Mouse (Mus musculus) neutrophil, adult 5-6 weeks (primary cell): ENCODE measurements around the gene Pwwp2a. TPM values are rescaled to one million over a fixed set of nuclear protein-coding genes. Genes with fewer than 3 reads are reported as not detected.

Experiments
- ATAC-seq: fragments of 151-379, 151-347 bp; 2 replicates; pipeline ENCODE4 v1.8.0; 2017; ENCODE audit warnings: mild to moderate bottlenecking, moderate TSS enrichment; ENCODE audit not compliant: insufficient number of reproducible peaks, poor library complexity, low FRiP score, severe bottlenecking; ENCODE audit errors: extremely low read depth
- total RNA-seq: library from RNA; stranded (forward); fragments of 200-1000 nt; gene quantifications from 2 replicates; pipeline ENCODE4 v1.2.3, GENCODE M21; 2017

Gene Pwwp2a
- total RNA-seq, result 54.6 and 54.9 TPM in 2 replicates

DNA sequence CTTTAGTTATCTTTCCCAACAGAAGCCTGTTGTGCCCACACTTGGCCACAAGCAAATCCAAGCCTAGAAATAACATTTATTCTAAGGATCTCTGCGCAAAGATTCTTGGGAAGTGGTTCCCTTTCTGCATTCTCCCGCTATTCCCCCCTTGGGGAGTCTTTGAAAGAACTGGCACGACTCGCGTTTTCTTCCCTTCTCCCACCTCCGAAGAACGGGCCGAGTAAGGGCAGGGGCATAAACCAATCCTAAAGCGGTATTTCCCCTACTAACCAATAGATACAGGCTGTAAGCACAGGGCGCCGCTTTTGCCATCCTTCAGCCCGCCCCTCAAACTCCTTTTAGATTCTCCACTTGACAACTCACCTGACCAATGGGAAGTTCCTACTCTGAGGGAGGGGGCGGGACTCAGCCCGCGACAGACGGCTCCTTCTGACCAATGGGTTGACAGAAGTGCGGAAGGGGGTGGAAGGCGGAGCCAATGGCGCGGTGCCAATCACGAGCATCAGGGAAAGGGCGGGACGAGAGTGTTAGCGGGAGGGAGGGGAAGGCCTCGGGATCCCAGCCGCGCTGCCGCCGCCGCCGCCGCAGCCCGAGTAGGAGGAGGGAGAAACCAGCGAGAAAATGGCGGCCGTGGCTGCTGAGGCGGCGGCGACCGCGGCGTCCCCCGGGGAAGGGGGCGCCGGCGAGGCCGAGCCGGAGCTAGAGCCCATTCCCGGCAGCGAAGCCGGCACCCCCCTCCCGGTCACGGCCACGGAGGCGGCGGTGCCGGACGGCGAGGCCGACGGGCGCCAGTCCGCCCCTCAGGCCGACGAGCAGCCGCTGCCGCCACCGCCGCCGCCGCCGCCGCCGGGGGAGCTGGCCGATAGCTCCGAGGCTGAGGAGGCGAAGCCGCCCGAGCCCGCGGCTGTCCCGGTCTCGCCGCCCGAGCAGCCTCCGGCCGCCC is at the start of gene Pwwp2a:
Gene Pwwp2a, plus strand, starts transcription at position 527 of the 943 bp plus-strand sequence.
- peak; percentile 99 for ATAC-seq

DNA sequence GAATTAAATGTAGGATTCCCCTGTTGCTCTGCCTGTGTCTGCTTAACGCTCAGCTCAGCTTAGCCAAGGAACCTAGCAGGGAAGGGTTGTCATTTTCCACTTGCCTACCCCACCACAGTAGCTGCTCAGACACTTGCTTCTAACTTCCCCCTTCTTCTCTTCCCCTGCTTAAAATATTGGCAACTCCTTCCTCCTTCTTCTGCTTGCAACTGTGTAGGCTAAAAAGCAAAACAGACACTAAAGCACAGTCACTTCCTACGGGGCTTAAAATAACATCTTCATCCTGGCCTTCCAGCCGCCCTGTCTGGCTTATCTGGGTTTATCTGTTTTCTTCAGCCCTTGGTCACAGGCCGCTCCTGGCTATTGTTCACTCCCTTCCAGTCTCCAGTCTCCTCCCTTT is 49.2 kb upstream of the Pwwp2a start:
- ATAC-seq, result no peak

DNA sequence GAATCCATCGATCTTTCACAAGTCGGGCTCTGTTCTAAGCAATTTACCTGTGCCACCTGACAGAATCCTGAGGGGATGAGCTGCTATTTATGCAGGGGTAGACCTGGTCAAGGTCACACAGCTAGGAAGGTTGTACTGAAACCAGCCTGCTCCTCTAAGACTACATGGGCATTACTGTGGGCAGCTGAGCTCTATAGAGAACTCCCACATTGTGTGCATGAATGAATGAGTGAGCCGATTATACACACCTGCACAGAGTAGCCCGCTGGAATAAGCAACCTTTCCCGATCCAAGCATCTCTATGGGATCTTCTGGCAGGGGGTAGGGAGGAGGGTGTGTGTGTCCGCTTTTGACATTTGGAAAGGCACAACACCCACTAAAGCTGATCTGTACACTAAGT is 48.6 kb upstream of the Pwwp2a start:
- no peak for ATAC-seq

DNA sequence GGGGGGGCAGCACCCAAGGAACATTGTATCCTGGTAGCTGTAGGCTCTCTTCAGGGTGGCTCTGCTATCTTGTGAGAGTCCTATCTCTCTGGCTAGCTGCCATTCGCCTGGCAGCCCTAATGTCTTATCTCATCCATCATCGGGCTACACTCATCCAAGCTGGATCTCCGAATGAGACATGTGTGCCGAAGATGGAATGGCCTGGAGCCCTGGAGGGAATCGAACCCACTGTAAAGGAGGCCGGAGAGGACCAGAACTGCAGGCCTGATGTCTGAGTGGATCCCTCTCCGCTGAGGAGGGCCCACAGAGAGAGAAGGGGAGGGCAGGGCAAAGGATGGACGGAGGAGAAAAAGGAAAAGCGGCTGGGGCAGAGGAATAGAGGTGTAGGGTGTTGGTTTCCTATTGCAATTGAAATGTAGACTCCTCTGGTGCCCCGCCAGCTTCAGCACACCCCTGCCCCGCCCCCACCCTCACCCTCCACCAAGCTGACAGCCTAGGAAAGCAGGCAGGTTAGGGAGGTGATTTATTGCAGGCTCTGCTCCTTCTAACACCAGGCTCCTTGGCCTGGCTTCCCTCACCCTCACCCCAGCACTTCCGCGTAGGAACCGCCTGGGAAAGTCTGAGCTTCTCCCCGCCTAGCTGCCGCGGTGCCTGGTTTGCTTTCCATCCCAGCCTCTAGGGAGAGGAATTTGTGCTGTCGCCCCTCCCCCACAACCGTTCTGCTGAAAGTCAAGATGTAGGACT is 48.0 kb upstream of the Pwwp2a start:
- ATAC-seq, result no peak

DNA sequence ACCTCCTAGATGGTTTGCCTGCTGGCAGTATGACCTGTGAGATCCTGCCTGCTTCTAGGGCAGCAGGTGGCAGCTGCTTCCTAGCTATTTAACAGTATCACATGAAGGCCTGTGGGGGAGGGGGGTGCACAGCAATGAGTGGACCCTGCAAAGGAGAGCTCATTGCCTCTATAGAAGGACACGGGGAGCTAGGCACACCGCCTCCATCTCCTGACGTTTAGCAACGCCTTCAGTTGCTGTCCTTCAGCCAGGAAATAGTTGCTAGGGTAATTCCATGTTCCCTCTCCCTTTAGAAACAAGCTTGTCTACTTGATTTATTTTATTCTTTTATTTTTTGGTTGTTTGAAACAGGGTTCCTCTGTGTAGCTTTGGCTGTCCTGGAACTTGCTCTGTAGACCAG is 45.0 kb upstream of the Pwwp2a start:
- ATAC-seq, result no peak

DNA sequence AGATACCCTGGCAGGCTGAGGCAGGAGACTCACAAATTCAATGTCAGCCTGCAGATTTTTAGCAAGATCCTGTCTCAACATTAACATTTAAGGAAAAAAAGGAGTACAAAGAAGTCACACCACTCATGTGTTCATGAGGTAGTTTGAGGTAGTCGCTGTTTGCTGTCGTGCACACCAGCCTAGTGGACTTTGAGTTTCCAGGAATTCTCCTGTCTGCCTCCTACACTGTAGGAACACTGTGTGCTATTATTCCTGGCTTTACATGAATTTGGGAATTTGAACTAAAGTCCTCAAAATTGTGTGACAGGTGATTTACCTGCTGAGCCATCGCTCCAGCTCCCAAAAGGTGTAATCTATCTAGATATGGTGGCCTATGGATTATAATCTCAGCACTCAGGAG is 43.3 kb upstream of the Pwwp2a start:
- no peak for ATAC-seq

DNA sequence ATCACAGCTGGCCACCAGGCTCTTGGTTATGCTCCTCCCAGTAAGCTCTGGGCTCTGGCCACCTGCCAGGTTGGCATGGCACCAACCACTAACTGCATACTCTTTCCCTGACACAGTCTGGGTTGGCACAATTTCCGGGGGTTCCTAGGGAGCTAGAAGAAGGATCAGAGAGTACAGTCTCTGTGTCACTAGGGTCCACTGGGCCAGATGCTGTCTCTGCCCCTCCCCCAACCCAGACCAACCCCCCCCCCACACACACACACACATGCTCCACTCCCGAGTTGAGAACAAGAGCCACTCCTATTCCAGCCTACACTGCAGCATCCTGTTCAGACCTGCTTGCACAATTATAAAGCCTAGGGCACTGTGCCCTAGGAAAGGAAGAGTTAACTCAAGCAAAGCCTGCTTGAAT is 38.6 kb upstream of the Pwwp2a start:
- ATAC-seq, result no peak

DNA sequence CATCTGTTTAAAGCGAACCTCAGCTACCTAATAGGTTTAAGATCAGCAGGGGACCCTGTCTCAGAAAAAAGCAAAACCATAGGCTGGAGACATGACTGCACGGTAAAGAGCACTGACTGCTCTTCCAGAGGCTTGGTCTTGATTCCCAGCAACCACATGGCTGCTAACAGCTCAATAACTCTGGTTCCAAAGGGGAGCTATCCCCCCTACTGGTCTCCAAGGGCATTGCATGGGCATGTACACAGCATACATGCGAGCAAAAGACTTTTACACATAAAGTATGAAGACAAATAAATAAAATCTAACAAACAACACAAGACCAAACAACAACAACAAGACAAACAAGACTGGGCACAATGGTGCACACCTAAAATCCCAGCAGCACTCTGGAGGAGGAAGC is 36.5 kb upstream of the Pwwp2a start:
- ATAC-seq, result no peak

DNA sequence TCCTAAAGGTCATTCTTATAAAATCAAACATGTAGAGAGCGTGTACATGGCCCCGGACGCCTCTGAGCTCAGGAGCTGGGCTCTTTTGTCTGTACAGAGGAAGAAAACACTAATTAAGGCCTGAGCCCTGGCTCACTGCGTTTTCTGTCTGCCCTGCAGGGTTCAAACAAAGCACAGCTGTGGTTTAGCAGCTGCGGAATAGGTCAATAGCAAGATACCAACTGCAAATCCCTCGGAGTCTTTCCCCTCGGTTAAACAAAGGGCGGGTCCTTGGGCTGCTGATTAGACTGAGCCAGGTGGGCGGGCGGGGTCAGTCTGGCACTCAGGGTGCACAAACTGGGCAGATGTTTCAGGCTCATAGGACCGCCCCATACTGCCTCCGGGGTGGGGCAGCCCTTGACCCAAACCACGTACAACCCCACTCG is 28.7 kb upstream of the Pwwp2a start:
- ATAC-seq, result peak; percentile 13; the same call in 1 of the 2 replicates

DNA sequence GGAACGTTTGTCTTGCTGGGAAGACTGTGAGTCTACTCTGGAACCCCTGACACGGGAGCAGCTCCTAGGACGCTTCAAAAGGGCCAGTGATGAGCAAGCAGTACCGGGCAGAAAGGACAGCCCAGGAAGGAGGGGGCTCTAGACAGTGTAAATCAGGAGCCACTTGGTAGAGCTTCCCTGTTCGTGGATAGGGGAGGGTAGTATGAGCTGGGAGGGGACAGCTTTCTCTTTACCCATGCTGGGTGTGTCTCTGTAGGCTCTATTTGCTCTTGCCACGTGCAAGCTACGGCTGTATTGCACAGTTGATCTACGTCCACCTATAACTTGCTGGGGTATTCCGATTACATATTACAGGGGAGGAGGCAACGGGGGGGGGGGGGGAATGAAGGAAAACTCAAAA is 25.3 kb upstream of the Pwwp2a start:
- ATAC-seq, result no peak

DNA sequence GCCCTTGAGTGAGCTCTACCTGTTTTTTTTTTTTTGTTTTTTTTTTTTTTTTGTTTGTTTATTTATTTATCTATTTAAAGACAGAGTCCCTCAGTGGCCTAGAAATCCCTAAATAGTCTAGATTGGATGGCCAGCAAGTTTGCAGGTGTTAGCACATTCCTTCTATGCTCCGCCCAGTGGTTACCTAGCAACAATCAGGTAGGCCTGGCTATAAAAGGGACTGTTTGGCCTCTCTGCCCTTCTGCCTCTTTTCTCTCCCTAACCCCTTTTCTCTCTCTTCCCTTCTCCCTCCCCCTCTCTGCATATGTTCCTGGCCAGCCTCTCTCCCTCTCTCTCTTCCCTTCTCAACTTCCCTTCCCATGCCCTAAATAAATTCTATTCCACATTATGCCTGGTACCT is 23.8 kb upstream of the Pwwp2a start:
- no peak for ATAC-seq

DNA sequence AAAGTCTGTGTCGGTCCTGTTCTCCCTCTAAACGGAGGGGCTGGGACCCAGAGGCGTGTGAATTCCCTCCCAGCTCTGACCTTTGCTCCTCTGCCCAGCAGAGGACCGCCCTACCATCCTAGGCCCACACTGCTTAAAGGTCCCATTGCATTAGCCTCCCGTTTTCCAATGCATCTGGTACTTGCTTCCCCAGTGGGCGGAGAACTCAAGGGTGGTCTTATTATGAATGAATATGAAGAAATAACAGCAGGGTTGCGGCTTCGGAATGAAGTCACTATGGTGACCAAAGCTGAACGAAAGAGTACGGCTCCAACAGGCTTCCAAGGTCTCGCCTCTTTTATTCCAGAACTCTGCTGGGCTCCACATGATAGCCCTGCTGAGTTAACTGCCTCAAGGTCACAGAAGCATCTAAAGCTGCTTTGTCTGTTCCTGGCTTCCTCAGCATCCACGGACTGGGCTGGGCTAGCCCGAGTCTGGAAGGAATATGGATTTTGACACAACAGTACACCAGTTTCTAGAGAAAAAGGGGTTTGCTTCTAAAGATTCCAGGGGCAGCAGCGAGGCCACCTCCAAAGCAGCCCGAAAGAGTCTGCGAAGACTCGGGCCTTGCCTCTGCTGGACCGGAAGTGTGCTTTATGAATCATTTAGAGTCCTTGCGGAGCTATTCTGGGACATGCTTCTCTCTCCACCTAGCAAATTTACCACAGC is 14.6 kb upstream of the Pwwp2a start:
- no peak for ATAC-seq

DNA sequence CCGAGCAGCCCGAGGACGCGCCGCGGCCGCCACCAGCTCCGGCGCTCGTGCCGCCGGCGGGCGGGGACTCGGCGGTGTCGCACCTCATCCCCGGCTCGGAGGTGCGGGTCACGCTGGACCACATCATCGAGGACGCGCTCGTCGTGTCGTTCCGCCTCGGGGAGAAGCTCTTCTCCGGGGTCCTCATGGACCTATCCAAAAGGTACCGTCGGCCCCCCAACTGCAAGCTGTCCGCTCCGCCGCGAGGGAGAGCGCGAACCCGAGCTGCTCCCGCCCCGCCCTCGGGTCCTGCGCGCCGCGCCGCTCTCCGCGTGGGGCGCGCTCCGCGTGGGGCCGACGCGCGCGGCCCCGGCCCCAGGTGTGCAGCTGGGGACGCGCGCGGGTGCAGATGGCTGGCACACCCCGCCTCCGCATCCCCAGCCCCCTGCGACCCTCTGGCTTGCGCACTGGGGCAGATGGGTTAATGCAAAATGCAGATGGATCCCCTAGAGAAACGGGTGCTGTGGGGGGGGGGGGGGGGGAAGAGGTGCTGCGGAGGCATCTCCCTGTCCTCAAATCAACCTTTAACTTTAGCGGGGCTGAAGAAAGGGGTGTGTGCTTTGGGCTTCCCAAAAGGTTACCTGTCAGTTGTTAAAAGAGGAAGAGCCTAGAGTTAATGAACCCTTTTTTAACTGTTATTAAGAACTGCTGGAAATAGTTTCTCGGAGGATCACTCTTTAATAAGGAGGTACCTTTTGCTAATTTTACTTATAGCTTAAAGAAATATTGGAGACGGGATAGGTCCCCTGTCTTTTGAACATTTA is 818 bp downstream of the Pwwp2a start:
- ATAC-seq, result no peak

DNA sequence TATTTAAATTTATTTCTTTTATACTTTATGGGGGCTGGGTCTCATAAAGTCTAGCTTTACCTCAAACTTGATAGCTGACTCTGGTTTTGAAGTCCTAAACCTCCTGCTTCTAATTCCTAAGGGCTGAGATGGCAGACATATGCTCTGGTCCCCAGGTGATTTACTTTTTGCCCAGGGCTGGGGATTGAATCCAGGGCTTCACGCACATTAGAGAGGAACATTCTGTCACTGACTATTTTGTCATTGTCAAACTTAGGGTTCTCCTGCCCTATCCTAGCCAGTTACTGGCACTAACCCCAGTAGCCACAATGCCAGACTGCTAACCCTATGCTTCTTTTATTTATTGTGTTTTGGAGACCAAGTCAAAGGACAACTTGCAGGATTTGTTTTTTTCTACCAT is 7.1 kb downstream of the Pwwp2a start:
- ATAC-seq, result no peak

DNA sequence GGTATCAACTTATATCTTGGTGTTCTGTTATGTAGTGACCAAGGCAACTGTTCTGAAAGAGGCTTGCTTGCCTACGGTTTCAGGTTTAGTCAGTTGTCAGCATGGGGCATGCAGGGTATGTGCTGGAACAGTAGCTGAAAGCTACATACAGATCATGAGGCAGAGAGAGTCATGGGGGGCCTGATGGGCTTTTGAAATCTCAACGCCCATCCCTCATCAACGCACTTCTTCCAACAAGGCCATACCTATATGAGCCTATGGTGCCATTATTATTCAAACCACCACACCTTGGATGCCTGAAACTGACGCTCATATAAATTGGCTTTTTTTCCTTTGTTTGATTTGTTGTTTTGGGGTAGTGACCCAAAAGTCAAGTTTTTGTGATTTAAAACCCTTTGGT is 14.8 kb downstream of the Pwwp2a start:
- no peak for ATAC-seq

DNA sequence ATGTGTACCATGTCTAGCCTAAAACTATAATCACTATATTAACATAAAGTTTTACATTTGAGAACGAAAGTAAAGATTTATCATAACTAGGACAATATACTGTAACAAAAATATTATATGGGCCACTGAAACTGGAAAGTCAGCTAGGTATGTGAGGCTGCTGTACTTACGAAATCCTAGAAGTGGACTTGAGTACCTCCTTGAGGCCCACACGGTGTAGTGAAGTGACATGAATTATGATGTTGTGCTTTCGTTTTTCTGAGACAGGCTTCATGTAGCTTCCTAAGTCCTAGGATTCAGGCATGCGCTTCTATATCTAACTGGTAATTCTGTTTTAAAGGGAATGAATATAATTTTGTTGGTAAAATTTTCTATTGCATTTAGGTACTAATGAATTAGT is 16.8 kb downstream of the Pwwp2a start:
- no peak for ATAC-seq

DNA sequence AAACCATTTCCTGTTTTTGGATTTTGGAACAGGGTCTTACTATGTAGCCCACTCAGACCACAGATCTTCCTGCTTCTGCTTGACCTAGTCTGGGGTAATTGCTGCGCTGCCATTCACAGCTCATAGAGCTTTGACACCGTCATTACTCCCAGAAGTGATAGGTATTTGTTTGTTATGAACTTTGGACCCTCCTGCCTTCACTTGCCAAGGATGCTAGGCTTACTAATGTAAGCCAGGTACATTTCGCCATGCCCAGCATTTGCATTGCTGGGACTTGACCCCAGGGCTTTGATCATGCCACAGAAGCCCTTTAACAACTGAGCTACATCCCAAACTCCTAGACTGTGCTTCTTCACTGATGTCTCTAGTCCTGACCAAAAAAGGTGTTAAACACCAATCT is 18.5 kb downstream of the Pwwp2a start:
- ATAC-seq, result no peak

DNA sequence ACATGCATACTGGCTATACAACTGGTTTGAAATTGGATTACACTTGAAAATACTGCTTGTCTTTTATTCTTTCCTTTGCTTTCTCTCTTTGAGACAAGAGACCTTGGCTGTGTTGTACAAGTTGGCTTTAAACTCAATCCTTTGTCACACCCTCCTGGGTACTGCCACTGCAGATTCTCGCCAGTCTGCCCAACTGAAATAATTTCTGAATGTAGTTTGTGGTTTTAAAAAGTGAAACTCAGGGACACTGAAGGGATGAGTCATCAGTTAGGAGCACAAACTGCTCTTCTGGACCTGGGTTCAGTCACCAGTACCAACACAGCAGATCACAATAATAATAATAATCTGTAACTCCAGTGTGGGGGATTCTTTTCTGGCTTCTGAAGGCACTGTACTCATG is 21.8 kb downstream of the Pwwp2a start:
- no peak for ATAC-seq

DNA sequence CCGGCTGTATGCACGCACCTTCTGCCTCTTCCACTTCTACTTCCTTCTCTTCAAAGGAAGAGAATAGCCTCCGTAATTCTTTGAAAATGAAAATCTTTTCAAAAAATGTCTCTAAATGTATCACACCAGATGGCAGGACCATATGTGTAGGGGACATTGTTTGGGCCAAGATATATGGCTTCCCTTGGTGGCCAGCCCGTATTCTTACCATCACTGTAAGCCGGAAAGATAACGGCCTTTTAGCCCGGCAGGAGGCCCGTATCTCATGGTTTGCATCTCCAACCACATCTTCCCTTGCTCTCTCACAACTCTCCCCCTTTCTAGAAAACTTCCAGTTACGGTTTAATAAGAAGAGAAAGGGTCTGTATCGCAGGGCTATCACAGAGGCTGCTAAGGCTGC is 24.0 kb downstream of the Pwwp2a start:
- ATAC-seq, result no peak
